Mouse (Mus musculus) hindbrain, embryonic 13.5 days (tissue): ENCODE measurements around the gene Wwc1. TPM values are rescaled to one million over a fixed set of nuclear protein-coding genes. Genes with fewer than 3 reads are reported as not detected.

ENCODE experiments used
- ATAC-seq: fragments of 200-750 bp; cut with Nextera tagmentation; 2 replicates; pipeline ENCODE4 v1.8.0; 2017; ENCODE audit warnings: moderate TSS enrichment; ENCODE audit not compliant: low FRiP score
- H3K27ac ChIP-seq: fragments of 300-500 bp; sonication (generic); 2 replicates; pipeline ENCODE4 v1.5.1; 2015; ENCODE audit warnings: inconsistent platforms, mild to moderate bottlenecking, moderate library complexity
- H3K27me3 ChIP-seq: fragments of 300-500 bp; sonication (generic); 2 replicates; pipeline ENCODE4 v1.6.1; 2015; ENCODE audit warnings: mild to moderate bottlenecking, inconsistent platforms
- H3K36me3 ChIP-seq: fragments of 300-500 bp; sonication (generic); 2 replicates; pipeline ENCODE4 v1.6.1; 2015; ENCODE audit warnings: mild to moderate bottlenecking, inconsistent platforms
- H3K4me1 ChIP-seq: fragments of 300-500 bp; sonication (generic); replicated peaks from 2 replicates; pipeline ENCODE4 v1.6.1; 2015; ENCODE audit warnings: inconsistent platforms
- H3K4me2 ChIP-seq: fragments of 300-500 bp; sonication (generic); 2 replicates; pipeline ENCODE4 v1.6.1; 2015; ENCODE audit warnings: inconsistent platforms, mild to moderate bottlenecking, moderate library complexity
- H3K4me3 ChIP-seq: fragments of 300-500 bp; sonication (generic); 2 replicates; pipeline ENCODE4 v1.5.1; 2015; ENCODE audit warnings: mild to moderate bottlenecking, inconsistent platforms
- H3K9ac ChIP-seq: fragments of 300-500 bp; sonication (generic); 2 replicates; pipeline ENCODE4 v1.6.1; 2015; ENCODE audit warnings: mild to moderate bottlenecking, inconsistent platforms
- H3K9me3 ChIP-seq: fragments of 300-500 bp; sonication (generic); 2 replicates; pipeline ENCODE4 v1.6.1; 2016; ENCODE audit warnings: inconsistent platforms
- WGBS: fragments of 180-500 bp; shearing (Covaris S2); methylation state at CpG from one replicate; pipeline ENCODE4 v1.1.7; 2015; 5-methylcytosine and 5-hydroxymethylcytosine counted together
- polyA plus RNA-seq: library from polyadenylated mRNA; unstranded; fragments of >200 nt; fragmentation: Nextera tagmentation; extraction: Ambion mirVana; gene quantifications from 2 replicates; pipeline ENCODE4 v1.2.1, GENCODE M21; 2015

Gene Wwc1
- polyA plus RNA-seq, 1 experiment from 2014 or later: 7.1 TPM

DNA sequence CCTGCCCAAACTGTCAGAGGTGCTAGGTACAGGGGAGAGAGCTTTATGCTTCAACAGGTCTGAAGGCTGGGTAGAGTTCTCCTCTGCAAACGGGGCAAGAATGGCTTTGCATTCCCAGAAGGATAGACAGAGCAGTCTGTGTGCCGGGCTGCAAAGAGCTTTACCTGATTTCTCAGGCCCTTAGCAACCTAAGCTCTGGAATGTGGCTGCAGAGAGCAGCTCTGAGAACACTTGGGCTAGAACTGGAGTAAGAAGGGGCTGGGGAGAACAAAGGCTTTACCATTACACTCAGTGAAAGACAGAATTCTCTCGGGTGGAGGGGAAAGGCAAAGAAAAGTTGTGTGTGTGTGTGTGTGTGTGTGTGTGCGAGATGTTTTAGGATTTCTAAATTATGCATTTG, 86.9 kb downstream of the Wwc1 start:
- no peak overlapping the region for H3K4me2 ChIP-seq
- no peak overlapping the region for H3K9ac ChIP-seq
- WGBS: 29% methylated on average over 4 of the region's 4 CpGs
- H3K4me1 ChIP-seq: peaks cover 42% of the 10 kb centered on the region
- ATAC-seq: no peak
- no peaks in the 10 kb centered on the region for H3K27me3 ChIP-seq
- H3K4me3 ChIP-seq: no peak overlapping the region
- peaks cover 16% of the 10 kb centered on the region for H3K36me3 ChIP-seq
- peak overlapping the region; percentile 69 for H3K27ac ChIP-seq
- H3K9me3 ChIP-seq: no peaks in the 10 kb centered on the region

DNA sequence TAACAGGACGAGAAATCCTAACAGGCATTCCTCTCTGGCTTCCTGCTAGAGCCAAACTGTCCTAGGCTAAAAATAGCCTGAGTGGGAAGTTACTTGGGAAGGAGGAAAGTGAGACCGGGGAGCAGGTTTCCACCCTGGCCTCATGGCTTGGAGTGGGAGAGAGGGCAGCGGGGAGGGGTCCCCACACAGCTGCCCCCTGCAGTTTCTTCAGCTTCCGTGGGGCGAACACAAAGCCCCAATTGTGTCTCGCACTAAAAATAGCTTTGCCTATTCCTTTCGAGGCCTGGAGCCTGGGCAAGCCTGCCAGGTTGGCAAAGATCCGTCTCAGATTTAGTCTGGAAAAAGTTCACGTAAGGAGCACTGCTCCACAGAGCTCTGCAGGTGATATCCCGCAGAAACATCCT, 87.3 kb downstream of the Wwc1 start:
- no peaks in the 10 kb centered on the region for H3K9me3 ChIP-seq
- H3K4me1 ChIP-seq: peaks cover 47% of the 10 kb centered on the region
- no peak for ATAC-seq
- H3K4me3 ChIP-seq: no peak overlapping the region
- H3K27me3 ChIP-seq: no peaks in the 10 kb centered on the region
- H3K4me2 ChIP-seq: no peak overlapping the region
- peaks cover 16% of the 10 kb centered on the region for H3K36me3 ChIP-seq
- H3K27ac ChIP-seq: peak overlapping the region; percentile 69
- no peak overlapping the region; the same call in 1 of the 2 replicates for H3K9ac ChIP-seq
- WGBS: 19% methylated on average over 10 of the region's 10 CpGs

DNA sequence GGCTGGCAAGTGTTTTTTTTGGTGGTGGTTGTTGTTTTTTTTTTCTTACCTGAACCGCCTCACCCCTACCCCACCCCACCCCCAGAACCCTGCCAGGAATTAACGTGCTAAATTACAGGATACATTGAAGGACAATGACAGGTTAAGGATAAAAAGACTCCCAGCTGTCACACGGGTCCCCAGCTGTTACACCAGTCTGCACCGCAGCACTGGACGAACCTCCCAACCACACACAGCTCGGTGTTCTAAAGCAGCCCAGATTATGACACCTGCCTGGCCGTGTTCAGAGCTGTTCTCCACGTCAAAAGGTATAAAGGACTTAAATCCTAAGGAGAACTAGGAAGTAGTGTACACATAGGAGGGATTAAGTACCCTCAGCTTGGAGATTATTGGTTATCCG, 88.0 kb downstream of the Wwc1 start:
- 69% methylated on average over 9 of the region's 9 CpGs for WGBS

DNA sequence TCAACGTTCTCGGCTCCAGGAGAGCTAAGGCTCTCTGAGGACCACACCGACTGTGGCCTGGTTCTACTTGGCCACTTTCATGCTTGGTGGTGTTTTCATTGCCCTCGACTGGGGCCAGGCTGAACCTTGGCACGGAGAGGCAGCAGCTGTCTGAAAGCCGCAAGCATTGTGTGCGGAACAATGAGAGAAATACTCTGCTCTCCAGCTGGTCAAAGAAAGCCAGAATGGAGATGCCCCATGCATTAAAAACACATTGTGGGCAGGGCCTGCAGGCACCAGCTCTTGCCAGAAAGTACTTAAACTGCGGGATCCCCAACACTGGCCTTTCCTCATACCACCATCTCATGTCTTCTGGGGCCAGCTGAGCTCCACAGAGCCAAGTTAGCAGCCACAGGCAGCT, 91.5 kb downstream of the Wwc1 start:
- Histone ChIP-seq H3K4me2 (no peak overlapping the region), H3K27ac (peak overlapping the region; percentile 64), H3K36me3 (peaks cover 16% of the 10 kb centered on the region), H3K9me3 (no peaks in the 10 kb centered on the region), H3K27me3 (no peaks in the 10 kb centered on the region), H3K4me1 (peaks cover 30% of the 10 kb centered on the region), H3K4me3 (no peak overlapping the region), H3K9ac (no peak overlapping the region)
- ATAC-seq: peak; percentile 60
- 26% methylated on average over 8 of the region's 8 CpGs for WGBS

More for the DNA sequence above, 88.0 kb downstream of the Wwc1 start:
- no peaks in the 10 kb centered on the region for H3K9me3 ChIP-seq
- H3K4me1 ChIP-seq: peaks cover 46% of the 10 kb centered on the region
- H3K4me2 ChIP-seq: no peak overlapping the region
- H3K9ac ChIP-seq: no peak overlapping the region
- peak overlapping the region; percentile 69 for H3K27ac ChIP-seq
- no peak overlapping the region for H3K4me3 ChIP-seq
- ATAC-seq: no peak
- no peaks in the 10 kb centered on the region for H3K27me3 ChIP-seq
- peaks cover 16% of the 10 kb centered on the region for H3K36me3 ChIP-seq

DNA sequence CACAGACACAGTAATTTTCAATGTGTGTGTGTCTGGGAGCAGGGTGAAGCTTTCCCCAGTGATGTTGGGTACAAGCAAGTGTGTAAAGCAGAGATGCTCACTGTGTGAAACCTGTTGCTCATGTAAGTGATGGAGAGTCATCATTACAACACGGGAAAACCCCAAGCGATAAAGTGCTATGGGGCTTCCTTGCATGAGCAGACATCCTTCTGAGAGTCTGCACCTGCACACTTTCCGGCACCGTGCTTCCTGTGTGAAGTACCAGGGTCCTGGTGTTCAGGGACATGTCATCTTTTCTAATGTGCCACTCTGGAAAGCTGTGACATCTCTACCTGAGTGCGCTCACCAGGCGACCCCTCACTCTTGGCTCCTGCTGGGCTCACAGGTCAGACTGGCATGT, 97.5 kb downstream of the Wwc1 start:
- ATAC-seq: no peak
- peaks cover 13% of the 10 kb centered on the region for H3K36me3 ChIP-seq
- no peaks in the 10 kb centered on the region for H3K9me3 ChIP-seq
- H3K27ac ChIP-seq: no peak overlapping the region
- H3K4me3 ChIP-seq: no peak overlapping the region
- no peak overlapping the region for H3K4me2 ChIP-seq
- peaks cover 22% of the 10 kb centered on the region for H3K4me1 ChIP-seq
- WGBS: 94% methylated on average over 6 of the region's 6 CpGs
- H3K27me3 ChIP-seq: no peaks in the 10 kb centered on the region
- no peak overlapping the region for H3K9ac ChIP-seq

DNA sequence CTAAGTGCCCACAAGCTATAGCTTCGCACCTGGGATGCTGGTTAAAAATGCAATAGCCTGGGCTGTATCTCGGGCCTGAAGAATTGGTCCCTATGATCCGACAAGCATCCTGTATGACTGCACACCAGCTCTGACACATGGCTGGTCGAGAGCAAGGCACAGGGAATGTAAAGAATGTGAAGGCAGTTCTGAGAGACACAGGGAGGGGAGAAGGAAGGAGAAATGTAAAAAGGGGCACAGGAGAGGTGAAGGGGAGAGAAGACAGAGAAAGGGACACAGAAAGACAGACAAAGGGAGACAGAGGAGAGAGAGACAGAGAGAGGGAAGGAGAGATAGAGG, 101.8 kb downstream of the Wwc1 start:
- Histone ChIP-seq H3K4me2 (no peak overlapping the region), H3K27ac (peak overlapping the region; percentile 73), H3K36me3 (peaks cover 17% of the 10 kb centered on the region), H3K9ac (peak overlapping the region; percentile 13; the same call in 1 of the 2 replicates), H3K9me3 (no peaks in the 10 kb centered on the region), H3K4me3 (no peak overlapping the region), H3K4me1 (peaks cover 57% of the 10 kb centered on the region), H3K27me3 (no peaks in the 10 kb centered on the region)
- WGBS: 32% methylated on average over 4 of the region's 4 CpGs
- no peak for ATAC-seq

DNA sequence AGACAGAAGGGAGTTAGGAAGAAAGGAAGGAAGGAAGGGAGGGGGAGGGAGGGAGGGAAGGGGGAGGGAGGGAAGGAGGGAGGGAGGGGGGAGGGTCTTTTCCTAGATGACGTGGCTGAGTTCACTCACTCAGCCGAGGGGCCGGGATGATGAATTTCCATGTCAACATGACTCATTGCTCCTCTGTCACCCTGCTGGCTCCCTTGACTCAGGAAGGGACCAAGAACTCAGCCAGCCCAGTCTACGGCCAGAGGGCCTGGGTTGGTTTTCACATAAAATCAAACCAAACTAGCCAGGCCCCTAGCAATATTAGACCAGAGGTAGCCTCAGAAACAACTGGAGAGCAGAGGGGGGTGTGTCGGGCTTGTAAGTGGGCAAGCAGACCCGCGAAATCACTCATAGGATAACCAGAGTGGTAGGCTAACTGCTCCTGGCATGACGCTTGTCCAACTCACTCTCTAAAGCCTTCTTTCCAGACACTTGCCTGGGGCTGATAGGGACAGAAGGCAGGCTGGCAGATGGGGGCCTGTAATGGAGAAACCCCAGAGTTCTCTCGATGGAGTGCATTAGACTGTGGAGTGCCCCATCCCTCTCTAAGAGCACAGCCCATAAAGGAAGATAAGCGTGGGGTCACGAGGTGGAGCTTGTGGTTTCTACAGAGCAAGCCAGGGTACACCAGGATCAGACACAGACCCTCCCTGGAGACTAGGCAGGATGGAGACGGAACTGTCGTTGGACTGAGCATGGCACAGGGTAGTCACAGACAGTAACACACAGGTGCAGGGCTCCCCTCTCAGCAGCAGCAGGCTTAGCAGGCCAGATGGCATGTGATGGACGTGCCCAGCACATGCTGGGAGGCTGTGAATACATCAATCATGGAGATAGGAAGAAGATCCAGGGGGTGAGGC, 102.4 kb downstream of the Wwc1 start:
- no peaks in the 10 kb centered on the region for H3K9me3 ChIP-seq
- peak overlapping the region; percentile 13; the same call in 1 of the 2 replicates for H3K9ac ChIP-seq
- no peak overlapping the region for H3K4me3 ChIP-seq
- peaks cover 59% of the 10 kb centered on the region for H3K4me1 ChIP-seq
- peak; percentile 73 for ATAC-seq
- H3K4me2 ChIP-seq: no peak overlapping the region
- no peaks in the 10 kb centered on the region for H3K27me3 ChIP-seq
- peaks cover 13% of the 10 kb centered on the region for H3K36me3 ChIP-seq
- WGBS: 40% methylated on average over 14 of the region's 14 CpGs
- peak overlapping the region; percentile 73 for H3K27ac ChIP-seq

DNA sequence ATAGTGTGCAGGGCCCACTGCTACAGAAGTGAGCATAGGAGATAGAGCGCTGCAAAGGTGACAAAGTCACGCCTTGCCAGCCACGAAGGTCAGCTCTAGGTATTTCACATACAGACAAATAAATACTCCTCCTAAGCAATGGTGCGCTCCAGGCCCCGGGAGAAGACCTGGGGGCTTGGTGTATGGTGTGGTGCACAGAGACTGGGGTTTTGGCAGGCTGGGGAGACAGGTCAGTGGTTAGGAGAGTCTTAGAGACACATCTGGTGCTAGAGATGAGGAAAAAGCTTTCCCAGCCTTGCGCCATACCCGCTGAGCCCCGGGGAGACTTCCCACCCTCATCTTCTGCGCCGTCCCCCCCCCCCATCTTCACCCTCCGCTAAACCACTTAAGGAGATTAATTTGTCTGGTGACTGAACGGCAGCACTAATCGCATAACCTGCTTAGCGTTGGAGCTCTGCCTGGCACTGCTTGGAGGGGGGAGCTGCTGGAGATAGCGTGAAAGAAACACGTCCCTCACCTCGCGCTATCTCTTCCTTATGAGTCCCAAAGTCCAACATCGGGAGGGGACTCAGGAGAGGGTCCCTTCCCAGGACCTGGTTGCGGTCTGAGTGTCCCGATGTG, 106.6 kb downstream of the Wwc1 start:
- peak; percentile 49 for ATAC-seq
- H3K36me3 ChIP-seq: peaks cover 18% of the 10 kb centered on the region
- H3K27me3 ChIP-seq: no peaks in the 10 kb centered on the region
- no peaks in the 10 kb centered on the region for H3K9me3 ChIP-seq
- 27% methylated on average over 21 of the region's 21 CpGs for WGBS
- no peak overlapping the region; the same call in 1 of the 2 replicates for H3K4me3 ChIP-seq
- peaks cover 47% of the 10 kb centered on the region for H3K4me1 ChIP-seq
- peak overlapping the region; percentile 80 for H3K27ac ChIP-seq
- H3K4me2 ChIP-seq: peak overlapping the region; percentile 44
- H3K9ac ChIP-seq: peak overlapping the region; percentile 49

DNA sequence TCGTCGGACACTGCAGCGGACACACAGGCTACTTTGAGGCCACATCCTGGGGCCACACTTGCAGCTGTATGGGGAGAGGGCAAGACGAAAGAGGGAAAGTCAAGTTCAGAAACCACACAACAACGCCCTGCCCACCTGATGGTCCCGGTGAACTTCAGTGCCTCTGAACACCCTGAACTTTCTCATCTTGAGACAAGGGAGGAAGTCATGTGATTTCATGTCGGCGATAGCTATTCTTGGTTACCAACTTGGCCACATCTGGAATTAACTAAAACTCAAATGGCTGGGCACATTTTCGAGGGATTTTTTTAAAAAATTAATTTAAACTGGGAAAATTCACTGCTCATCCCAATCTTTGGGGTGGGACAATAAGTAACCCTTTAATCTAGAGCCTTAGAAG, 109.4 kb downstream of the Wwc1 start:
- Histone ChIP-seq H3K9me3 (no peaks in the 10 kb centered on the region), H3K27me3 (no peaks in the 10 kb centered on the region), H3K4me1 (peaks cover 34% of the 10 kb centered on the region), H3K9ac (no peak overlapping the region), H3K4me2 (no peak overlapping the region), H3K27ac (no peak overlapping the region), H3K4me3 (no peak overlapping the region), H3K36me3 (peaks cover 24% of the 10 kb centered on the region)
- WGBS: 91% methylated on average over 9 of the region's 9 CpGs
- ATAC-seq: no peak

DNA sequence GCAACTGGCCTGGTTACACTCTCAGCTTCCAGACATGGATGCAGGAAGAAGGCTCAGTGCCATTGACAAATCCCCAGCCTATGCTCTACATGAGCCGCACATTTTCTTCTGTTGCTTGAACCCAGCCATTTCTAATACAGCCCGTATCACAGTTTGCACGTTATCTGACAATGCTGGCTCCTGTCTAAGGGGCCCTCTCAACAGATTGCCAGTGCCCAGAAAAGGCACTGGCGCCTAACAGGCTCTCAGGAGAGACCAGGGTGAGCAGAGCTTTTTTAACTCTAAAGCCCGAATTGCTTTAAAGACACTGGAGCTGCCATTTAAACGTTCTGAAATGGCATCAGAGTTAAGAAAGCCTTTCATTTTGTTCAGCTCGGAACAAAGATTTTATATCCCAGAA, 114.2 kb downstream of the Wwc1 start:
- Histone ChIP-seq H3K27me3 (no peaks in the 10 kb centered on the region), H3K9me3 (no peaks in the 10 kb centered on the region), H3K4me1 (peaks cover 34% of the 10 kb centered on the region), H3K27ac (peak overlapping the region; percentile 88), H3K9ac (peak overlapping the region; percentile 30; the same call in 1 of the 2 replicates), H3K36me3 (peaks cover 20% of the 10 kb centered on the region), H3K4me2 (no peak overlapping the region), H3K4me3 (no peak overlapping the region)
- WGBS: 43% methylated on average over 7 of the region's 7 CpGs
- no peak for ATAC-seq

DNA sequence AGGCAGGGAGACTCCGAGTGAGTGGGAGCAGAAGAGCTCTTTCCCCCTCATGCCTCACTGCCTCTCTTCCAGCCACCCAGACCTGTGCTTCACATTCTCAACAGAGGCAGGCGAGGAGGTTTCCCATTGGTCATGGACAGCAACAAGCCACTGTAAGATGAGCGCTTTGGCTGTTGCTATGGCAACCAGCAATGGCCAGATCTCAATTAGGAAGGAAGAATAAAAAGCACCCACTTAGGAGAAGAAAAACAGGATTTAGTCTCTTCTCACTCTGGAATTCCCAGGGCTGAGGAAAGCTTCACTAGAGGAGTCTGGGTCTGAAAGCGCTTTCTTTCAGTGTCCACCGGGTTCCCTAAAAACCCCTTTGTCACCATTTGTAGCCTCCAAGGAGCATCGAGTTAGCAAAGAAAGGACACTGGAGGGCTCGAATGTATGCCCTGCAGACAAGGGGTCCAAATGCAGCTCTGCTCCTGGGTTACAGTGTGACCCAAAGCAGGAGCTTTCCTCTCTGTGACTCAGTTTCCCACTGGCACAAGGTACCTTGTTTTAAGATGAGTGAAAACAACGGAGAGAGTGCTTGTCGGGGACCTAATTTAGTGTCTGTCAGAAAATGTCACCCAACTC, 115.2 kb downstream of the Wwc1 start:
- H3K9ac ChIP-seq: peak overlapping the region; percentile 30; the same call in 1 of the 2 replicates
- no peaks in the 10 kb centered on the region for H3K27me3 ChIP-seq
- H3K27ac ChIP-seq: peak overlapping the region; percentile 88
- ATAC-seq: peak; percentile 92
- H3K4me1 ChIP-seq: peaks cover 35% of the 10 kb centered on the region
- H3K9me3 ChIP-seq: no peaks in the 10 kb centered on the region
- H3K36me3 ChIP-seq: peaks cover 13% of the 10 kb centered on the region
- WGBS: 12% methylated on average over 9 of the region's 9 CpGs
- no peak overlapping the region for H3K4me3 ChIP-seq
- H3K4me2 ChIP-seq: peak overlapping the region; percentile 36

DNA sequence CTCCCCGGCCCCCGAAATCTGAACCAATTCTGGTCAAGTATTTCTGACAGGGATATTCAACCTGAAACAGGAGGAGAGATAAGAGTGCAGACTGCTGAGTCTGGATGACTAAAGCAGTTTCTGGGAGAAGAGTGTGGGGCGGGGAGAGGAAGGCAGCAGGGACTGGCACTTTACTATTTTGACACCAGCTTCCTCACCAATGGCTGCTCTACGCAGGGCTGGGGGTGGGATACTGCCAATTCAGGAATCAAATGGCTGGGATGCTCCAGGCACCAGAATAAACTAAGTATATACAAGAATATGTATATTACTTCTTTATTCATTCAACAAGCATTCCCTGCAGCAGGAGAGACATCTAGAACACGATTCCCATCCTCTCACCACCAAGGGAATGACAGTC, 116.7 kb downstream of the Wwc1 start:
- no peaks in the 10 kb centered on the region for H3K9me3 ChIP-seq
- no peak overlapping the region for H3K4me2 ChIP-seq
- peaks cover 38% of the 10 kb centered on the region for H3K4me1 ChIP-seq
- no peak overlapping the region for H3K4me3 ChIP-seq
- ATAC-seq: no peak
- 88% methylated on average over 5 of the region's 5 CpGs for WGBS
- H3K9ac ChIP-seq: no peak overlapping the region
- peak overlapping the region; percentile 88; the same call in 1 of the 2 replicates for H3K27ac ChIP-seq
- H3K36me3 ChIP-seq: peaks cover 5% of the 10 kb centered on the region
- H3K27me3 ChIP-seq: no peaks in the 10 kb centered on the region
